Comparison of ENCODE assay signal across 8 mouse cellular contexts in the genomic region with DNA sequence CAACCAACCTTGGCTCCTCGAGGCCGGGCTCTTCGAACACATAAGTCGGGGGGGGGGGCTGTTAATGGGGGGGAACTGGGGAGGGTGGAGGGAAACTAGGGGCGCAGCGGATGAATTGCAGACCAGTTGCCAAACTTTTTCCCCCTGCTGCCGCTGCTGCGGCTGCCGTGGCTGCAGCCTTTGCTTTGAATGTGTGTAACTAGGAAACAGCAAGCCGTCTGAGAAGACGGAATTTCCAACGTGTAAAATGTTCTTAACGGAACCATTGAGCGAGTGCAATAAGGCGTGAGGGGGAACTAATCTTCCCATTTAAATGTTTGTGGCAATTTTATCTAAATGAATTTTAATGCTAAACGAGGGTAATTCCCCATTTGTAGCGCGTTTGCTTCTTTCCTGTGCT.
DNase-seq lines count a peak whose midpoint lies in the region; ATAC-seq and TF ChIP-seq lines count a peak whose summit lies in the region.

No protein-coding gene starts in this region.

- peak overlapping the region; percentile 47 for H3K4me3 ChIP-seq in kidney, embryonic 14.5 days (ENCODE audit: low read length)
- H3K4me3 ChIP-seq in MEL (ENCODE audit: control insufficient read depth in 1 of 2, insufficient read depth in 1 of 2, low read depth in 2 of 2, low read length in 2 of 2): peak overlapping the region; percentile 49 to 60
- peak overlapping the region; percentile 60 for H3K4me3 ChIP-seq in hindbrain, embryonic 10.5 days
- H3K4me3 ChIP-seq in liver, embryonic 14.5 days (ENCODE audit: insufficient read depth in 1 of 2, low read depth in 2 of 2, low read length in 2 of 2): peak overlapping the region; percentile 52 to 62
- peak overlapping the region; percentile 42 for H3K4me3 ChIP-seq in stomach, embryonic 14.5 days (ENCODE audit: low read depth, low read length)

- TF ChIP-seq RAD21 in MEL (IDR thresholded peaks at IDR 0.05; ENCODE audit: low read depth, low read length): peak; percentile 19; the same call in 1 of the 2 replicates

- H3K9me3 ChIP-seq in kidney, embryonic 14.5 days (ENCODE audit: control insufficient read depth, low read length): no peaks in the 10 kb centered on the region
- H3K9me3 ChIP-seq in MEL (replicated peaks; ENCODE audit: insufficient read depth, low read length): no peaks in the 10 kb centered on the region
- H3K9me3 ChIP-seq in hindbrain, embryonic 10.5 days: no peaks in the 10 kb centered on the region
- H3K9me3 ChIP-seq in liver, embryonic 14.5 days (ENCODE audit: control insufficient read depth, low read length): no peaks in the 10 kb centered on the region
- no peaks in the 10 kb centered on the region for H3K9me3 ChIP-seq in stomach, embryonic 14.5 days (ENCODE audit: control insufficient read depth, low read depth, low read length)

- peak overlapping the region; percentile 71 for H3K4me2 ChIP-seq in kidney, embryonic 14.5 days (replicated peaks; ENCODE audit: low read depth, low read length)
- peak overlapping the region; percentile 47 for H3K4me2 ChIP-seq in liver, embryonic 14.5 days (ENCODE audit: low read depth)
- H3K4me2 ChIP-seq in stomach, embryonic 14.5 days (replicated peaks; ENCODE audit: low read depth, low read length): peak overlapping the region; percentile 90

- peak in 1 of 2 experiments; percentile 35; a peak in 1 of 4 replicates for TF ChIP-seq EP300 in MEL (IDR thresholded peaks at IDR 0.05; ENCODE audit: low read depth in 1 of 2, low read length in 2 of 2)
- no peak for TF ChIP-seq EP300 in liver, embryonic 14.5 days (IDR thresholded peaks at IDR 0.05; ENCODE audit: low read depth)

- no peaks in the 10 kb centered on the region; the same call in 1 of the 2 replicates for H3K79me2 ChIP-seq in MEL (ENCODE audit: control insufficient read depth, insufficient read depth, low read length, poor library complexity)

- no peak for TF ChIP-seq CTCF in MEL (IDR thresholded peaks at IDR 0.05 in 2 of 3, conservative IDR thresholded peaks at IDR 0.05 in 1 of 3; ENCODE audit: control insufficient read depth in 1 of 3, insufficient read depth in 1 of 3, low read depth in 2 of 3, low read length in 3 of 3, poor library complexity in 1 of 3, severe bottlenecking in 1 of 3)
- no peak for TF ChIP-seq CTCF in liver, embryonic 14.5 days (IDR thresholded peaks at IDR 0.05; ENCODE audit: low read depth)

- H3K27ac ChIP-seq in kidney, embryonic 14.5 days (ENCODE audit: low read depth, low read length): peak overlapping the region; percentile 93
- H3K27ac ChIP-seq in MEL (ENCODE audit: control insufficient read depth, low read depth, low read length): peak overlapping the region; percentile 70
- H3K27ac ChIP-seq in hindbrain, embryonic 10.5 days: peak overlapping the region; percentile 90
- no peak overlapping the region; the same call in 1 of the 2 replicates for H3K27ac ChIP-seq in liver, embryonic 14.5 days
- peak overlapping the region; percentile 98 for H3K27ac ChIP-seq in stomach, embryonic 14.5 days (ENCODE audit: low read length)

- no peak for DNase-seq in kidney, adult 8-10 months
- peak; percentile 87 for DNase-seq in MEL (ENCODE audit: low read depth, low spot score)
- DNase-seq in embryo, embryonic 10 days (ENCODE audit: low spot score): peak; percentile 85
- no peak for DNase-seq in hindbrain, embryonic 10.5 days (ENCODE audit: low spot score)
- DNase-seq in liver, embryonic 14.5 days (ENCODE audit: low read depth in 3 of 3, low spot score in 3 of 3): no peak
- no peak for DNase-seq in layer of hippocampus, adult 11-12 months (ENCODE audit: low spot score)

- peaks cover 15% of the 10 kb centered on the region; the same call in 1 of the 2 replicates for H3K4me1 ChIP-seq in kidney, embryonic 14.5 days (ENCODE audit: control insufficient read depth, insufficient read depth, low read length)
- peaks cover 2% of the 10 kb centered on the region in 2 experiments; a peak in 1 of 4 replicates for H3K4me1 ChIP-seq in MEL (ENCODE audit: control insufficient read depth in 1 of 2, insufficient read depth in 2 of 2, low read length in 2 of 2)
- peaks cover 87% of the 10 kb centered on the region for H3K4me1 ChIP-seq in hindbrain, embryonic 10.5 days (replicated peaks)
- H3K4me1 ChIP-seq in liver, embryonic 14.5 days (replicated peaks; ENCODE audit: control insufficient read depth in 2 of 2, insufficient read depth in 2 of 2, low read length in 1 of 2): peaks cover 0 to 2% of the 10 kb centered on the region in 2 experiments; a peak in 1 of 4 replicates
- peaks cover 27% of the 10 kb centered on the region for H3K4me1 ChIP-seq in stomach, embryonic 14.5 days (ENCODE audit: control insufficient read depth, insufficient read depth, low read length)

- H3K27me3 ChIP-seq in kidney, embryonic 14.5 days (ENCODE audit: control insufficient read depth, insufficient read depth, low read length): no peaks in the 10 kb centered on the region
- H3K27me3 ChIP-seq in MEL (ENCODE audit: control insufficient read depth in 1 of 2, insufficient read depth in 2 of 2, low read length in 2 of 2): peaks cover 0 to 2% of the 10 kb centered on the region in 2 experiments; a peak in 1 of 4 replicates
- H3K27me3 ChIP-seq in hindbrain, embryonic 10.5 days (ENCODE audit: insufficient read depth, poor library complexity, severe bottlenecking): peaks cover 34% of the 10 kb centered on the region
- H3K27me3 ChIP-seq in liver, embryonic 14.5 days (ENCODE audit: control insufficient read depth, insufficient read depth, low read length): peaks cover 48% of the 10 kb centered on the region
- H3K27me3 ChIP-seq in stomach, embryonic 14.5 days (ENCODE audit: control insufficient read depth, insufficient read depth, low read length): no peaks in the 10 kb centered on the region

- H3K9ac ChIP-seq in kidney, embryonic 14.5 days (ENCODE audit: low read depth, low read length): peak overlapping the region; percentile 58; the same call in 1 of the 2 replicates
- H3K9ac ChIP-seq in MEL (ENCODE audit: control insufficient read depth, low read depth, low read length, poor library complexity, severe bottlenecking): peak overlapping the region; percentile 74
- H3K9ac ChIP-seq in liver, embryonic 14.5 days (replicated peaks): no peak overlapping the region; the same call in 1 of the 2 replicates
- peak overlapping the region; percentile 65 for H3K9ac ChIP-seq in stomach, embryonic 14.5 days (replicated peaks; ENCODE audit: low read depth, low read length)

- WGBS in kidney, embryonic 14.5 days: under 1% methylated on average over 18 of the region's 18 CpGs
- WGBS in hindbrain, embryonic 10.5 days: 0% methylated on average over 18 of the region's 18 CpGs
- WGBS in liver, embryonic 14.5 days (ENCODE audit: insufficient replicate concordance): under 1% methylated on average over 18 of the region's 18 CpGs
- under 1% methylated on average over 18 of the region's 18 CpGs for WGBS in stomach, embryonic 14.5 days

- TF ChIP-seq POLR2A in MEL (IDR thresholded peaks at IDR 0.05; ENCODE audit: control insufficient read depth in 1 of 2, insufficient read depth in 1 of 2, low read depth in 1 of 2, low read length in 2 of 2, poor library complexity in 1 of 2): no peak; a peak in 1 of 4 replicates

- peak; percentile 0; the same call in 1 of the 2 replicates for ATAC-seq in kidney, embryonic 14.5 days (ENCODE audit: low FRiP score, low TSS enrichment)
- ATAC-seq in liver, embryonic 14.5 days (ENCODE audit: insufficient read depth): peak; percentile 8; the same call in 1 of the 2 replicates
- ATAC-seq in stomach, embryonic 14.5 days (ENCODE audit: insufficient number of reproducible peaks, insufficient read depth, low FRiP score, low read depth): no peak

- H3K36me3 ChIP-seq in kidney, embryonic 14.5 days (ENCODE audit: control insufficient read depth, insufficient read depth, low read length): peaks cover 12% of the 10 kb centered on the region; the same call in 1 of the 2 replicates
- H3K36me3 ChIP-seq in MEL (ENCODE audit: control insufficient read depth in 1 of 2, insufficient read depth in 2 of 2, low read length in 2 of 2): peaks cover 0 to 6% of the 10 kb centered on the region in 2 experiments; a peak in 2 of 4 replicates
- H3K36me3 ChIP-seq in hindbrain, embryonic 10.5 days: peaks cover 13% of the 10 kb centered on the region
- H3K36me3 ChIP-seq in liver, embryonic 14.5 days (replicated peaks; ENCODE audit: control insufficient read depth, insufficient read depth, low read depth): no peaks in the 10 kb centered on the region
- peaks cover 16% of the 10 kb centered on the region for H3K36me3 ChIP-seq in stomach, embryonic 14.5 days (ENCODE audit: control insufficient read depth, insufficient read depth, low read length)

TF ChIP-seq in MEL, 35 proteins besides CTCF, POLR2A, EP300 and RAD21 (continues in another document):
- TF ChIP-seq ZKSCAN1 (IDR thresholded peaks at IDR 0.05; ENCODE audit: low read depth, low read length) (no peak), KAT2A (conservative IDR thresholded peaks at IDR 0.05; ENCODE audit: low read depth, low read length) (no peak), HCFC1 (IDR thresholded peaks at IDR 0.05; ENCODE audit: low read depth, low read length) (peak; percentile 29; the same call in 1 of the 2 replicates), MAX (IDR thresholded peaks at IDR 0.05; ENCODE audit: low read length) (no peak), ETS1 (IDR thresholded peaks at IDR 0.05; ENCODE audit: low read depth, low read length) (peak; percentile 59; the same call in 1 of the 2 replicates), MEF2A (IDR thresholded peaks at IDR 0.05; ENCODE audit: extremely low read depth, insufficient replicate concordance, low read depth, low read length, poor library complexity, severe bottlenecking) (no peak), ZNF384 (IDR thresholded peaks at IDR 0.05; ENCODE audit: low read depth, low read length) (no peak), E2F4 (IDR thresholded peaks at IDR 0.05; ENCODE audit: borderline replicate concordance, low read depth, low read length) (no peak), BHLHE40 (IDR thresholded peaks at IDR 0.05; ENCODE audit: borderline replicate concordance, low read depth, low read length) (no peak), CHD2 (IDR thresholded peaks at IDR 0.05; ENCODE audit: low read length) (no peak), UBTF (IDR thresholded peaks at IDR 0.05; ENCODE audit: borderline replicate concordance, insufficient read depth, low read depth, low read length) (no peak), ZC3H11A (IDR thresholded peaks at IDR 0.05; ENCODE audit: low read depth, low read length) (no peak), NRF1 (IDR thresholded peaks at IDR 0.05; ENCODE audit: insufficient read depth, low read depth, low read length, poor library complexity, severe bottlenecking) (no peak), GABPA (IDR thresholded peaks at IDR 0.05; ENCODE audit: low read depth, low read length) (no peak), GATA1 (IDR thresholded peaks at IDR 0.05; ENCODE audit: low read depth, low read length) (peak; percentile 38; the same call in 1 of the 2 replicates), ELF1 (IDR thresholded peaks at IDR 0.05; ENCODE audit: low read depth, low read length) (no peak), POLR2AphosphoS5 (IDR thresholded peaks at IDR 0.05; ENCODE audit: borderline replicate concordance, low read depth, low read length) (no peak), JUND (IDR thresholded peaks at IDR 0.05; ENCODE audit: low read depth, low read length) (no peak)

Comparison
In these comparisons a context has a peak if more than half of its experiments do, and no peak if none do; other contexts are left out.
1. DNase-seq: peak in MEL (single experiment) and embryo, embryonic 10 days (single experiment); none in kidney, adult 8-10 months (0 of 2), hindbrain, embryonic 10.5 days (single experiment), liver, embryonic 14.5 days (0 of 3) and layer of hippocampus, adult 11-12 months (single experiment).
2. Peak in every context shown above with its lines, with median percentiles within 50 percentile points of each other: H3K4me2 ChIP-seq and H3K4me3 ChIP-seq.